Mouse (Mus musculus): ENCODE results near the gene Cep162.

Gene Cep162

GRCm38 (mm10) chr9:87254903-87255695 lies at the start of gene Cep162:
Gene Cep162 (minus strand): TSS chr9:87255536.
- DNase-seq (ENCODE audit: low read depth), result peak; percentile 91

- no peak for DNase-seq (ENCODE audit: low read depth)
Measured at GRCm38 (mm10) chr9:87303196-87303595, 47.9 kb upstream of the Cep162 start.

GRCm38 (mm10) chr9:87298900-87299299 lies 43.6 kb upstream of the Cep162 start:
- DNase-seq (ENCODE audit: low read depth), result no peak

DNA sequence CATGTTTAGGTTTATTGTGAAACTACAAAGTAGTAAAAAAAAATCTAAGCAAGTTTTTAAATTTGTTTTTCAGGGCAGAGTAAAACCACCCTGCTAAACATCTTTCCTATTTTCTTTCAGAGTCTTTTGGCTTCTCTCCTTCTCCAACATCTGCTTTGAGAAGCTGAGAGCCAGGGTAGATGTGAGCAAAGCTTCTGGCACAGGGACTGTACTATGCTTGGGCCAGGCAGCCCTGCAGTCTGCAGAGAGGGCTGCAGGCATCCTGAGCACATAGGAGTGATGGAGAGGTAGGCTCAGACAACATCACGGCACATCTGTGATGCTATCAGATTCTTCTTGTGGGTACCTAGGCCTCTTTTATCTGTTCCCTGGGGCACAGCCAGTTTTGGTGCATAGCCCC lies 42.2 kb upstream of the Cep162 start:
- DNase-seq (ENCODE audit: low read depth), result no peak

DNA sequence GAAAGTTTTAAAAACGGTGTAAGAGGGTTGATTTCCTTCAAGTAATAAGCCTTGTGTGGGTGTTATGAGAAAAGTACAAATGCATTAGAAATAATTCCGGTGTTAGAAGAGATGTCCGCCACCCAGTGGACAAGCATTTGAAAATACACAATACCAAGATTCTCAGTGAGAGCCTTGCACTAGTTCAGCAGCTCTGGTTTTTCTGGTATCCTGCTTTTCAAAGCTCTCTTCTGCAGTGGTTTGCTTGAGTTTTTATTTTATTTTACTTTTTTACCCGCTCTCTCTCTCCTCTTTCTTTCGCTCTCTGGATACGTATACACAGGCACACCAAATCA lies 327 bp upstream of the Cep162 start:
- DNase-seq (ENCODE audit: low read depth), result no peak

DNA sequence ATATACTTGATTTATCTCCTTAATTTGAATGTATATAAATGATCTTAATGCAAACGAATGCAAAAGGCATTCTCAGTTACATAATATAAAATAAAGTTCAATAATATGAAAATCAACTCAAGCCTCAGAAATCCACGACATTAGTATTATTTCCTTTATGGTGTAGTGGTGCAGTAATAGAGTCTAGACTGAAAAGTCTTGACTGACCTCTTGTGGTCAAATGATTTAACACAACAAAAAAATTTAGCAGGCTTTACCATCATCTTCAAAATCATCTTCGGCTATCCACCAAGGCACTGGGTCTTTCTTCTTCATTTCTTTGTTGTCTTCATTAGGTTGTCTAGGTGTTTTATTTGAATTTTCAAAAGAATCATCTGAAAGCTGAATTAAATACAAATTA lies 7.2 kb downstream of the Cep162 start:
- peak; percentile 46 for DNase-seq (ENCODE audit: low read depth)

DNA sequence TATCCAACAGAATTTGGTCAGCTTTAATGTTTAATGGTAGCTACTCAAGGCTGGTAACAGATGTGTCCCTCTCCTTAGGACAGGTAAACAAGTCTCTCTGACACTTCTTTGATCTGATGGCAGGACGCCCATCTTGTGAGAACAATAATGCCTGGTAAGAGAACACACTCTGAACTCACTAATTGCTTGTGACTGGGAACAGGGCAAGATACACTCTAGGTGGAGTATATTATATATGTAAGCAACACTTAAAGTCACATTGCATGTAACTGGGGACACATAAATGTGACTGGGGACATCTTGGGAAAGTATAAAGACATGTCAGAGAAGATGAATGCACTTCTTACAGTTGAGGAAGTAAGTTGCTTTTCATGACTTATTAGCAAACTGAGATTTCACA lies 7.7 kb downstream of the Cep162 start:
- no peak for DNase-seq (ENCODE audit: low read depth)

- no peak for DNase-seq (ENCODE audit: low read depth)
Measured at GRCm38 (mm10) chr9:87213204-87213603, 42.1 kb downstream of the Cep162 start.

- no peak for DNase-seq (ENCODE audit: low read depth)
Measured at GRCm38 (mm10) chr9:87210830-87211339, 44.5 kb downstream of the Cep162 start.

DNA sequence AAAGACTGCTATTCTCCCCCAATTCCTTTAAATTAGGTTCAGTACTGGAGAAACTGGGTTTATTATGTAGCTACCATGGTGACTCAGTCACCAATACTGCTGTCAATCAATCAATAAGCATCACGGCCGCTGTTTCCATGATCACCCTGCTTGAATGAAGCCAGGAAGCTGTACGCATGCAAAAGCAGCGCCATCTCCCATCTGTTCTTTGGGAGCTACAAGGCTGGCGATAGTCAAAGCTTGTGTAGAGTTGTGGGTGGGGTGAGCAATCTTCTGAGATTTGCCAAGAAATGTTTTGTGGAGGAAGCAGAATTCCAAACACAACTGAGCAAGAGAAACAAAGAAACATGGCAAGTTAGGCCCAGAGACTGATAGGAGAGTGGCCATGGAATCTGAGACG lies 52.9 kb downstream of the Cep162 start:
- no peak for DNase-seq (ENCODE audit: low read depth)

GRCm38 (mm10) chr9:87200919-87201318 lies 54.4 kb downstream of the Cep162 start:
- no peak for DNase-seq (ENCODE audit: low read depth)

GRCm38 (mm10) chr9:87200426-87200825 lies 54.9 kb downstream of the Cep162 start:
- DNase-seq (ENCODE audit: low read depth), result no peak

DNA sequence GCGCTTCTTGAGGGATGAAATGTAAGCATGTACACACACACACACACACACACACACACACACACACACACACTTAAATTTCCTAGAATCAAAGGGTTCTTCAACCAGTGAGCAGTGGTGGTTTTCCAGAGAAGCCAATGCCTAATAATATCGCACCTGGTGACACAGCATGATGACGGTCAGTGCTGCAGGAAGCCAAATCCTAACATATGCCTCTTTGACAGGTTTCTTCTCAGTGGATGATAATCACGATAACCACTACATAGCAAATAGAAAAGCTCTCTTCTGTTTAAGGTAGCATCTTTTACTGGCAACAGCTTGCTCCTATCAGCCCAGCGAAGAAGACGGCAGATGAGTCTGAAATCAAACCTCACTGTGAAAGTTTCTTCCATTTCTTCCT lies 57.3 kb downstream of the Cep162 start:
- no peak for DNase-seq (ENCODE audit: low read depth)

DNA sequence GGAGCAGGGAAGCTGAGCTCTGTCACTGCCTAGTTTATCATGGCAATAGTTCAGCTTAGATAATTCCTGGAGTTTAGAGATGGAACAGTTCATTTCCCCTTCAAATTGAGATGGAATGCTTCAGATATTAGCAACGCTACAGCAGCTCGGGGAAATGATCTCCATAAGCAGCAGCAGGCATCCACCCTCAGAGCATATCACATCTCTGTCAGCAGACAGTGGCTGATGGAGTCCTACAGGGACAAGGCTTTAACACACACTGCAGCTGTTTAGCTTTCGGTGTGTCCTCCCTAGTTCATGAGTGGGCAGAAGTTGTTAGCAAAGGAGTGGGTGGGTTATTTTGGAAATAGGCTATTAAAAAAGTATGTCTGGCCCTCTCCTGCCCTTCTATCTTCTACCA lies 58.1 kb downstream of the Cep162 start:
- no peak for DNase-seq (ENCODE audit: low read depth)

DNA sequence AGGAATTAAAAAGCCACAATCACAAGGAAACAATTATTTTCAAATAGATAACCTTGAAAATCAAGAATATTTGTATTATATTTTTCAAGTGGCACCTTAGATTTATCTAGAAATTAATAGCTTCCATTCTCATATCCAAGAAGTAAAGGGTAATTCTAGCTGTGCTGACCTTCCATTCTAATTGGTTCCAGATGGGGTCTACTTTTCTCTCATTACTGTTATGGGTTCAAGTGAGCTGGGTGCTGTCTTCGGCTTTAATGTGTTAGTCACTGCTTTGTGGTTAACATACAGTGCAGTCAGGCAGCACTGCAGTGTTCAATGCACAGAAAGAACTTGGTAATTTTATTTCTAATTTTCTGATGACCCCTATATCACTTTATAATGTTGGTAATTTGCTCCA lies 61.6 kb downstream of the Cep162 start:
- DNase-seq (ENCODE audit: low read depth), result no peak

DNA sequence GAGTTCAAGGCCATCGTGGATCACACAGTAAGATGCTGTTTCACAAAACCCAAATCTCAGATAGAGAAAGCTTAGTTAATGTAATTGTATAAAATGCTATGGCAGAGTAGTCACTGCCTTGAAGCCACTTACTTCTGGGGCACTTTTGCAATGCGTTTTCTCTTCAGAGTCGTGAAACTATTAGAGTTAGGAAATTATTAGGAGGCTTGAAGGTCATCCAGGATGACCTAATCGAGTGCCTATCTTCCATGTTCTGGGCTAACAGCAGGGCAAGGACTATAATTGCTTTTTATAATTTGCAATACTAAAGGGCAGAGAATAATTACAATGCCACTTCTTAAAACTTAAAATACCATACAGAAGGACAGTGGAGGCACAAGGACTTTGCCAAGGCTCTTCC lies 68.0 kb downstream of the Cep162 start:
- no peak for DNase-seq (ENCODE audit: low read depth)

DNA sequence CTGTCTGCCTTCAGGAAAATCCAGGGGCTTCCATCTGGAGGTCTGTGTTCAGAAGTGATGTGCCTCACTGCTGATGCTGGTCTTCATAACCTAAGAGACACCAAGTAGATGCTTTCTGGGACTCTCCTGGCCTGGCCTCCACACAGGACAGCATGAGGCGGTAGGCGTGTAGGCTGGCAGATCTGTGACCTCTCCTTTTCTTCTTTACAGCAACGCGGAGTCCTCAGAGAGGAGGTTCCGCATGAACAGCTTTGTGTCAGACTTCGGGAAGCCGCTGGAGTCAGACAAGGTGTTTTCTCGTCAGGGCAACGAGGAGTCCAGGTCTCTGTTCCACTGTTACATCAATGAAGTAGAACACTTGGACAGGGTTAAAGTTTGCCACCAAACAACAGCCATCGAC lies 73.1 kb downstream of the Cep162 start:
- no peak for DNase-seq (ENCODE audit: low read depth)

- peak; percentile 9 for DNase-seq (ENCODE audit: low read depth)
Measured at GRCm38 (mm10) chr9:87178534-87178933, 76.8 kb downstream of the Cep162 start.

- DNase-seq (ENCODE audit: low read depth), result no peak
Measured at GRCm38 (mm10) chr9:87171517-87171916, 83.8 kb downstream of the Cep162 start.

- no peak for DNase-seq (ENCODE audit: low read depth)
Measured at GRCm38 (mm10) chr9:87170891-87171290, 84.4 kb downstream of the Cep162 start.

DNA sequence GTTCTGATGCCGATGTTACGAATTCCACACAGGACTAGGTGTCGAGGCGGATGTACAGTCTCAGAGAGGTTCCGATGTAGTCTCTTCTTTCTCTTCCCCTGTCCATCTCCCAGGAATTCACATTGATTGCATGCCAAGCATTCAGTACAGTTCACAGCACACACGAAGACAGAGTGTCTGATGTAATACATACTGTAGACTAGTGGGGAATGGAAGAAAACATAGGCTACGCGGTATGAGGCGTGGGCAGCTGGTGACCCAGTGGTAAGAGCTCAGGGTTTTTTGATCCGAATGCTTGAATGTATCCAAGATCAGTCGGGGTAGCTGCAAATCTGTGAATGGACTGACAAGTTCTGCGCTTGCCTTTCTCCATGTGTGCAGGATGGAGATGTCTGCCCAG lies 86.2 kb downstream of the Cep162 start:
- no peak for DNase-seq (ENCODE audit: low read depth)

- DNase-seq (ENCODE audit: low read depth), result no peak
Measured at GRCm38 (mm10) chr9:87168051-87168450, 87.3 kb downstream of the Cep162 start.

GRCm38 (mm10) chr9:87167001-87167830 lies 88.1 kb downstream of the Cep162 start:
- no peak for DNase-seq (ENCODE audit: low read depth)

Measured in naive thymus-derived CD4-positive, alpha-beta T cell, adult 2 months (primary cell).